Mouse (Mus musculus): Measurements from ENCODE around the gene Marc2. TPM values are rescaled to one million over a fixed set of nuclear protein-coding genes. Genes with fewer than 3 reads are reported as not detected.

Marc2 gene
- polyA plus RNA-seq, 1 experiment from 2014 or later: 106 TPM

GRCm38 (mm10) chr1:184860276-184860675 lies 14.0 kb upstream of the Marc2 start:
- no peaks in the 10 kb centered on the region for H3K4me1 ChIP-seq (replicated peaks; ENCODE audit: control insufficient read depth, insufficient read depth, low read length)
- no peak for ATAC-seq
- WGBS: 61% methylated on average over 3 of the region's 3 CpGs

GRCm38 (mm10) chr1:184858253-184858652 lies 12.0 kb upstream of the Marc2 start:
- no peak overlapping the region for H3K4me2 ChIP-seq (ENCODE audit: low read length)
- no peaks in the 10 kb centered on the region for H3K36me3 ChIP-seq (ENCODE audit: control insufficient read depth, insufficient read depth)
- ATAC-seq: no peak
- H3K9me3 ChIP-seq (ENCODE audit: control insufficient read depth, low read length): no peaks in the 10 kb centered on the region
- WGBS: 93% methylated on average over 1 of the region's 1 CpGs
- 0 out of 2 replicates have a peak, but pooled peaks cover 3% of the 10 kb centered on the region for H3K4me1 ChIP-seq (replicated peaks; ENCODE audit: control insufficient read depth, insufficient read depth, low read length)
- H3K27ac ChIP-seq (ENCODE audit: low read length): no peak overlapping the region
- H3K27me3 ChIP-seq (replicated peaks; ENCODE audit: control insufficient read depth, insufficient read depth, low read length): no peaks in the 10 kb centered on the region
- H3K9ac ChIP-seq (replicated peaks; ENCODE audit: low read depth, low read length): no peak overlapping the region
- H3K4me3 ChIP-seq (replicated peaks; ENCODE audit: low read length): no peak overlapping the region

More at GRCm38 (mm10) chr1:184860276-184860675, 14.0 kb upstream of the Marc2 start:
- H3K4me3 ChIP-seq (replicated peaks; ENCODE audit: low read length): no peak overlapping the region
- H3K9me3 ChIP-seq (ENCODE audit: control insufficient read depth, low read length): no peaks in the 10 kb centered on the region
- no peak overlapping the region for H3K9ac ChIP-seq (replicated peaks; ENCODE audit: low read depth, low read length)
- H3K4me2 ChIP-seq (ENCODE audit: low read length): no peak overlapping the region
- no peaks in the 10 kb centered on the region for H3K36me3 ChIP-seq (ENCODE audit: control insufficient read depth, insufficient read depth)
- H3K27ac ChIP-seq (ENCODE audit: low read length): no peak overlapping the region
- no peaks in the 10 kb centered on the region for H3K27me3 ChIP-seq (replicated peaks; ENCODE audit: control insufficient read depth, insufficient read depth, low read length)

- no peak overlapping the region for H3K9ac ChIP-seq (replicated peaks; ENCODE audit: low read depth, low read length)
- H3K4me1 ChIP-seq (replicated peaks; ENCODE audit: control insufficient read depth, insufficient read depth, low read length): peaks cover 6% of the 10 kb centered on the region; the same call in 1 of the 2 replicates
Measured at GRCm38 (mm10) chr1:184857216-184857615, 11.0 kb upstream of the Marc2 start.

GRCm38 (mm10) chr1:184853922-184854321 lies 7.7 kb upstream of the Marc2 start:
- Histone ChIP-seq H3K27ac (ENCODE audit: low read length) (no peak overlapping the region), H3K4me1 (replicated peaks; ENCODE audit: control insufficient read depth, insufficient read depth, low read length) (peaks cover 11% of the 10 kb centered on the region), H3K9me3 (ENCODE audit: control insufficient read depth, low read length) (no peaks in the 10 kb centered on the region), H3K4me2 (ENCODE audit: low read length) (no peak overlapping the region), H3K9ac (replicated peaks; ENCODE audit: low read depth, low read length) (no peak overlapping the region), H3K36me3 (ENCODE audit: control insufficient read depth, insufficient read depth) (no peaks in the 10 kb centered on the region), H3K4me3 (replicated peaks; ENCODE audit: low read length) (no peak overlapping the region), H3K27me3 (replicated peaks; ENCODE audit: control insufficient read depth, insufficient read depth, low read length) (no peaks in the 10 kb centered on the region)
- no peak for ATAC-seq
- whole genome bisulfite sequencing: 47% methylated on average over 3 of the region's 3 CpGs

More at GRCm38 (mm10) chr1:184857216-184857615, 11.0 kb upstream of the Marc2 start:
- H3K4me3 ChIP-seq (replicated peaks; ENCODE audit: low read length): no peak overlapping the region
- WGBS: 86% methylated on average over 9 of the region's 9 CpGs
- H3K36me3 ChIP-seq (ENCODE audit: control insufficient read depth, insufficient read depth): no peaks in the 10 kb centered on the region
- no peaks in the 10 kb centered on the region for H3K27me3 ChIP-seq (replicated peaks; ENCODE audit: control insufficient read depth, insufficient read depth, low read length)
- H3K9me3 ChIP-seq (ENCODE audit: control insufficient read depth, low read length): no peaks in the 10 kb centered on the region
- no peak for ATAC-seq
- H3K27ac ChIP-seq (ENCODE audit: low read length): no peak overlapping the region
- no peak overlapping the region for H3K4me2 ChIP-seq (ENCODE audit: low read length)

- no peak overlapping the region for H3K4me3 ChIP-seq (replicated peaks; ENCODE audit: low read length)
- H3K4me2 ChIP-seq (ENCODE audit: low read length): no peak overlapping the region
- H3K9ac ChIP-seq (replicated peaks; ENCODE audit: low read depth, low read length): no peak overlapping the region
- no peak overlapping the region for H3K27ac ChIP-seq (ENCODE audit: low read length)
- H3K9me3 ChIP-seq (ENCODE audit: control insufficient read depth, low read length): no peaks in the 10 kb centered on the region
- no peaks in the 10 kb centered on the region for H3K36me3 ChIP-seq (ENCODE audit: control insufficient read depth, insufficient read depth)
- 23% methylated on average over 5 of the region's 5 CpGs for WGBS
- peak; percentile 51 for ATAC-seq
- H3K4me1 ChIP-seq (replicated peaks; ENCODE audit: control insufficient read depth, insufficient read depth, low read length): peaks cover 11% of the 10 kb centered on the region
- no peaks in the 10 kb centered on the region for H3K27me3 ChIP-seq (replicated peaks; ENCODE audit: control insufficient read depth, insufficient read depth, low read length)
Measured at GRCm38 (mm10) chr1:184853339-184853738, 7.1 kb upstream of the Marc2 start.

- no peaks in the 10 kb centered on the region for H3K36me3 ChIP-seq (ENCODE audit: control insufficient read depth, insufficient read depth)
- H3K4me1 ChIP-seq (replicated peaks; ENCODE audit: control insufficient read depth, insufficient read depth, low read length): peaks cover 11% of the 10 kb centered on the region
- H3K4me3 ChIP-seq (replicated peaks; ENCODE audit: low read length): peak overlapping the region; percentile 25
- 0 out of 2 replicates have a peak, but pooled peaks cover under 1% of the 10 kb centered on the region for H3K27me3 ChIP-seq (replicated peaks; ENCODE audit: control insufficient read depth, insufficient read depth, low read length)
- no peak overlapping the region for H3K27ac ChIP-seq (ENCODE audit: low read length)
- ATAC-seq: peak; percentile 95
- H3K4me2 ChIP-seq (ENCODE audit: low read length): peak overlapping the region; percentile 48
- H3K9ac ChIP-seq (replicated peaks; ENCODE audit: low read depth, low read length): 0 out of 2 replicates have a peak overlapping the region, but pooled peaks have one; percentile 32
- no peaks in the 10 kb centered on the region for H3K9me3 ChIP-seq (ENCODE audit: control insufficient read depth, low read length)
- WGBS: 12% methylated on average over 31 of the region's 31 CpGs
Measured at GRCm38 (mm10) chr1:184851741-184852618, 5.7 kb upstream of the Marc2 start.

GRCm38 (mm10) chr1:184851166-184851565 lies 4.9 kb upstream of the Marc2 start:
- no peaks in the 10 kb centered on the region for H3K36me3 ChIP-seq (ENCODE audit: control insufficient read depth, insufficient read depth)
- no peaks in the 10 kb centered on the region for H3K9me3 ChIP-seq (ENCODE audit: control insufficient read depth, low read length)
- H3K4me3 ChIP-seq (replicated peaks; ENCODE audit: low read length): no peak overlapping the region
- peaks cover 15% of the 10 kb centered on the region for H3K4me1 ChIP-seq (replicated peaks; ENCODE audit: control insufficient read depth, insufficient read depth, low read length)
- H3K9ac ChIP-seq (replicated peaks; ENCODE audit: low read depth, low read length): no peak overlapping the region
- 0 out of 2 replicates have a peak, but pooled peaks cover 2% of the 10 kb centered on the region for H3K27me3 ChIP-seq (replicated peaks; ENCODE audit: control insufficient read depth, insufficient read depth, low read length)
- WGBS: 49% methylated on average over 7 of the region's 7 CpGs
- no peak overlapping the region for H3K4me2 ChIP-seq (ENCODE audit: low read length)
- no peak overlapping the region for H3K27ac ChIP-seq (ENCODE audit: low read length)
- no peak for ATAC-seq

GRCm38 (mm10) chr1:184846973-184847372 lies 722 bp upstream of the Marc2 start:
- 56% methylated on average over 3 of the region's 3 CpGs for WGBS
- H3K27ac ChIP-seq (ENCODE audit: low read length): no peak overlapping the region
- peaks cover 19% of the 10 kb centered on the region for H3K4me1 ChIP-seq (replicated peaks; ENCODE audit: control insufficient read depth, insufficient read depth, low read length)
- H3K4me2 ChIP-seq (ENCODE audit: low read length): no peak overlapping the region
- no peaks in the 10 kb centered on the region for H3K9me3 ChIP-seq (ENCODE audit: control insufficient read depth, low read length)
- no peak overlapping the region for H3K4me3 ChIP-seq (replicated peaks; ENCODE audit: low read length)
- H3K9ac ChIP-seq (replicated peaks; ENCODE audit: low read depth, low read length): no peak overlapping the region
- H3K36me3 ChIP-seq (ENCODE audit: control insufficient read depth, insufficient read depth): no peaks in the 10 kb centered on the region
- ATAC-seq: no peak
- H3K27me3 ChIP-seq (replicated peaks; ENCODE audit: control insufficient read depth, insufficient read depth, low read length): 0 out of 2 replicates have a peak, but pooled peaks cover 2% of the 10 kb centered on the region
